Mouse (Mus musculus) midbrain, embryonic 13.5 days (tissue): ENCODE data around the gene Zfp286. TPM values are rescaled to one million over a fixed set of nuclear protein-coding genes. Genes with fewer than 3 reads are reported as not detected.
"Not testable (repeated sequence)": the region's sequence is repeated elsewhere in the genome, so short reads cannot be mapped to it uniquely, and the experiment has no call there.

Source experiments
- ATAC-seq: fragments of 200-750 bp; cut with Nextera tagmentation; 2 replicates; pipeline ENCODE4 v1.8.0; 2017; ENCODE audit warnings: mild to moderate bottlenecking, moderate TSS enrichment, moderate library complexity
- H3K27ac ChIP-seq: fragments of 300-500 bp; sonication (generic); 2 replicates; pipeline ENCODE4 v1.5.1; 2015; ENCODE audit warnings: inconsistent platforms, mild to moderate bottlenecking, moderate library complexity
- H3K27me3 ChIP-seq: fragments of 300-500 bp; sonication (generic); 2 replicates; pipeline ENCODE4 v1.6.1; 2015; ENCODE audit warnings: mild to moderate bottlenecking, inconsistent platforms
- H3K36me3 ChIP-seq: fragments of 300-500 bp; sonication (generic); 2 replicates; pipeline ENCODE4 v1.6.1; 2015; ENCODE audit warnings: mild to moderate bottlenecking, inconsistent platforms
- H3K4me1 ChIP-seq: fragments of 300-500 bp; sonication (generic); replicated peaks from 2 replicates; pipeline ENCODE4 v1.6.1; 2015; ENCODE audit warnings: inconsistent platforms
- H3K4me2 ChIP-seq: fragments of 300-500 bp; sonication (generic); replicated peaks from 2 replicates; pipeline ENCODE4 v1.6.1; 2015; ENCODE audit warnings: moderate library complexity, mild to moderate bottlenecking, inconsistent platforms
- H3K4me3 ChIP-seq: fragments of 300-500 bp; sonication (generic); replicated peaks from 2 replicates; pipeline ENCODE4 v1.5.1; 2015; ENCODE audit warnings: mild to moderate bottlenecking, inconsistent platforms
- H3K9ac ChIP-seq: fragments of 300-500 bp; sonication (generic); replicated peaks from 2 replicates; pipeline ENCODE4 v1.6.1; 2015; ENCODE audit warnings: mild to moderate bottlenecking, inconsistent platforms
- H3K9me3 ChIP-seq: fragments of 300-500 bp; sonication (generic); 2 replicates; pipeline ENCODE4 v1.6.1; 2016; ENCODE audit warnings: mild to moderate bottlenecking, inconsistent platforms
- WGBS: fragments of 180-500 bp; shearing (Covaris S2); methylation state at CpG from one replicate; pipeline ENCODE4 v1.1.7; 2015; 5-methylcytosine and 5-hydroxymethylcytosine counted together
- polyA plus RNA-seq: library from polyadenylated mRNA; unstranded; fragments of >200 nt; fragmentation: Nextera tagmentation; extraction: Ambion mirVana; gene quantifications from 2 replicates; pipeline ENCODE4 v1.2.1, GENCODE M21; 2015

Zfp286 gene
- polyA plus RNA-seq, 1 experiment from 2014 or later: 37.9 TPM

GRCm38 (mm10) chr11:62760755-62761457 is 28.4 kb downstream of the Zfp286 start:
- no peak for ATAC-seq
- peaks cover 15% of the 10 kb centered on the region for H3K27me3 ChIP-seq
- 79% methylated on average over 9 of the region's 9 CpGs for WGBS
- H3K36me3 ChIP-seq: no peaks in the 10 kb centered on the region
- H3K4me3 ChIP-seq: no peak overlapping the region
- H3K9me3 ChIP-seq: no peaks in the 10 kb centered on the region
- H3K9ac ChIP-seq: no peak overlapping the region
- peaks cover 6% of the 10 kb centered on the region; the same call in 1 of the 2 replicates for H3K4me1 ChIP-seq
- H3K27ac ChIP-seq: no peak overlapping the region
- no peak overlapping the region for H3K4me2 ChIP-seq

- H3K4me2 ChIP-seq: no peak overlapping the region
- peaks cover 15% of the 10 kb centered on the region for H3K27me3 ChIP-seq
- WGBS: 71% methylated on average over 11 of the region's 11 CpGs
- H3K36me3 ChIP-seq: no peaks in the 10 kb centered on the region
- H3K4me1 ChIP-seq: peaks cover 6% of the 10 kb centered on the region; the same call in 1 of the 2 replicates
- H3K27ac ChIP-seq: no peak overlapping the region
- H3K4me3 ChIP-seq: no peak overlapping the region
- H3K9ac ChIP-seq: no peak overlapping the region
- no peaks in the 10 kb centered on the region for H3K9me3 ChIP-seq
- ATAC-seq: no peak
Observed at GRCm38 (mm10) chr11:62758491-62758890, 30.8 kb downstream of the Zfp286 start.

- Histone ChIP-seq H3K9me3 (no peaks in the 10 kb centered on the region), H3K4me2 (no peak overlapping the region), H3K27me3 (peaks cover 15% of the 10 kb centered on the region), H3K9ac (no peak overlapping the region), H3K4me3 (no peak overlapping the region), H3K36me3 (no peaks in the 10 kb centered on the region), H3K27ac (no peak overlapping the region), H3K4me1 (peaks cover 6% of the 10 kb centered on the region; the same call in 1 of the 2 replicates)
- ATAC-seq: no peak
- WGBS: 82% methylated on average over 6 of the region's 6 CpGs
Observed at GRCm38 (mm10) chr11:62757906-62758305, 31.4 kb downstream of the Zfp286 start.

GRCm38 (mm10) chr11:62757143-62757507 is 32.1 kb downstream of the Zfp286 start:
- peaks cover 6% of the 10 kb centered on the region; the same call in 1 of the 2 replicates for H3K4me1 ChIP-seq
- H3K36me3 ChIP-seq: no peaks in the 10 kb centered on the region
- 7% methylated on average over 7 of the region's 7 CpGs for WGBS
- H3K27ac ChIP-seq: no peak overlapping the region
- H3K9me3 ChIP-seq: no peaks in the 10 kb centered on the region
- peak overlapping the region; percentile 51; the same call in 1 of the 2 replicates for H3K9ac ChIP-seq
- peak overlapping the region; percentile 36 for H3K4me3 ChIP-seq
- H3K4me2 ChIP-seq: peak overlapping the region; percentile 55
- no peak; the same call in 1 of the 2 replicates for ATAC-seq
- peaks cover 15% of the 10 kb centered on the region for H3K27me3 ChIP-seq

GRCm38 (mm10) chr11:62756456-62757142 is 32.7 kb downstream of the Zfp286 start:
- peak overlapping the region; percentile 51 for H3K9ac ChIP-seq
- no peaks in the 10 kb centered on the region for H3K9me3 ChIP-seq
- H3K4me1 ChIP-seq: peaks cover 6% of the 10 kb centered on the region; the same call in 1 of the 2 replicates
- H3K27ac ChIP-seq: no peak overlapping the region
- H3K4me2 ChIP-seq: peak overlapping the region; percentile 55
- ATAC-seq: peak; percentile 100
- peak overlapping the region; percentile 36 for H3K4me3 ChIP-seq
- H3K36me3 ChIP-seq: no peaks in the 10 kb centered on the region
- peaks cover 15% of the 10 kb centered on the region for H3K27me3 ChIP-seq
- 7% methylated on average over 36 of the region's 36 CpGs for WGBS

GRCm38 (mm10) chr11:62752780-62753179 is 36.5 kb downstream of the Zfp286 start, which contains the start of gene Gm10428:
Gene Gm10428, plus strand, starts transcription at chr11:62753100.
- Histone ChIP-seq H3K36me3 (no peaks in the 10 kb centered on the region), H3K9me3 (no peaks in the 10 kb centered on the region), H3K27me3 (peaks cover 10% of the 10 kb centered on the region), H3K27ac (no peak within 1 kb of the TSS), H3K4me3 (no peak within 1 kb of the TSS), H3K4me2 (no peak within 1 kb of the TSS), H3K9ac (no peak within 1 kb of the TSS), H3K4me1 (peaks cover 6% of the 10 kb centered on the region; the same call in 1 of the 2 replicates)
- WGBS: 90% methylated on average over 8 of the region's 8 CpGs
- no peak for ATAC-seq

- Histone ChIP-seq H3K4me3 (no peak overlapping the region), H3K36me3 (no peaks in the 10 kb centered on the region), H3K27ac (no peak overlapping the region), H3K4me2 (no peak overlapping the region), H3K4me1 (peaks cover under 1% of the 10 kb centered on the region; the same call in 1 of the 2 replicates), H3K27me3 (peaks cover 9% of the 10 kb centered on the region; the same call in 1 of the 2 replicates), H3K9me3 (no peaks in the 10 kb centered on the region), H3K9ac (no peak overlapping the region)
- WGBS: 79% methylated on average over 11 of the region's 11 CpGs
- ATAC-seq: no peak
Observed at GRCm38 (mm10) chr11:62752191-62752590, 37.1 kb downstream of the Zfp286 start.

GRCm38 (mm10) chr11:62749445-62749844 is 39.8 kb downstream of the Zfp286 start:
- WGBS: 92% methylated on average over 13 of the region's 13 CpGs
- ATAC-seq, H3K4me1 ChIP-seq, H3K27ac ChIP-seq, H3K9me3 ChIP-seq, H3K27me3 ChIP-seq, H3K9ac ChIP-seq, H3K4me3 ChIP-seq, H3K4me2 ChIP-seq, H3K36me3 ChIP-seq: not testable (repeated sequence)

GRCm38 (mm10) chr11:62748062-62748461 is 41.2 kb downstream of the Zfp286 start:
- H3K27ac ChIP-seq: no peak overlapping the region
- no peak overlapping the region for H3K4me3 ChIP-seq
- peaks cover 10% of the 10 kb centered on the region; the same call in 1 of the 2 replicates for H3K27me3 ChIP-seq
- no peaks in the 10 kb centered on the region for H3K36me3 ChIP-seq
- H3K4me2 ChIP-seq: no peak overlapping the region
- peaks cover 7% of the 10 kb centered on the region for H3K4me1 ChIP-seq
- ATAC-seq: no peak
- no peak overlapping the region for H3K9ac ChIP-seq
- no peaks in the 10 kb centered on the region for H3K9me3 ChIP-seq
- 77% methylated on average over 4 of the region's 4 CpGs for WGBS

GRCm38 (mm10) chr11:62747227-62747626 is 42.0 kb downstream of the Zfp286 start:
- 65% methylated on average over 9 of the region's 9 CpGs for WGBS
- no peaks in the 10 kb centered on the region for H3K36me3 ChIP-seq

GRCm38 (mm10) chr11:62746001-62746533 is 43.2 kb downstream of the Zfp286 start:
- Histone ChIP-seq H3K4me3 (peak overlapping the region; percentile 41), H3K9ac (peak overlapping the region; percentile 39), H3K27me3 (peaks cover 10% of the 10 kb centered on the region; the same call in 1 of the 2 replicates), H3K27ac (no peak overlapping the region), H3K9me3 (no peaks in the 10 kb centered on the region), H3K36me3 (no peaks in the 10 kb centered on the region), H3K4me2 (peak overlapping the region; percentile 60), H3K4me1 (peaks cover 7% of the 10 kb centered on the region)
- ATAC-seq: peak; percentile 89
- WGBS: 2% methylated on average over 27 of the region's 27 CpGs

More at GRCm38 (mm10) chr11:62747227-62747626, 42.0 kb downstream of the Zfp286 start:
- no peak overlapping the region for H3K4me3 ChIP-seq
- no peaks in the 10 kb centered on the region for H3K9me3 ChIP-seq
- H3K4me1 ChIP-seq: peaks cover 7% of the 10 kb centered on the region
- no peak for ATAC-seq
- H3K27me3 ChIP-seq: peaks cover 10% of the 10 kb centered on the region; the same call in 1 of the 2 replicates
- no peak overlapping the region for H3K4me2 ChIP-seq
- no peak overlapping the region for H3K27ac ChIP-seq
- no peak overlapping the region for H3K9ac ChIP-seq

- H3K9me3 ChIP-seq: no peaks in the 10 kb centered on the region
- H3K27me3 ChIP-seq: peaks cover 10% of the 10 kb centered on the region; the same call in 1 of the 2 replicates
- no peak overlapping the region for H3K9ac ChIP-seq
- no peak overlapping the region for H3K4me2 ChIP-seq
- 53% methylated on average over 5 of the region's 5 CpGs for WGBS
- H3K36me3 ChIP-seq: no peaks in the 10 kb centered on the region
- H3K4me3 ChIP-seq: no peak overlapping the region
- ATAC-seq: no peak
- peaks cover 7% of the 10 kb centered on the region for H3K4me1 ChIP-seq
- no peak overlapping the region for H3K27ac ChIP-seq
Observed at GRCm38 (mm10) chr11:62744103-62744502, 45.2 kb downstream of the Zfp286 start.
